Mouse (Mus musculus) kidney, adult 2 months (tissue): ENCODE results near the gene G6pc. TPM values are rescaled to one million over a fixed set of nuclear protein-coding genes. Genes with fewer than 3 reads are reported as not detected.
"Not testable (repeated sequence)": the region's sequence is repeated elsewhere in the genome, so short reads cannot be mapped to it uniquely, and the experiment has no call there.

Source experiments
- DNase-seq: peaks from one replicate; pipeline ENCODE4 v3.0.0; 2021
- H3K27ac ChIP-seq: fragments of 200-500 bp; 2 replicates; pipeline ENCODE4 v1.5.1; 2012; ENCODE audit warnings: low read depth, low read length, control low read depth, inconsistent platforms; ENCODE audit not compliant: insufficient read depth
- H3K27me3 ChIP-seq: fragments of 200-500 bp; replicated peaks from 2 replicates; pipeline ENCODE4 v1.6.1; 2012; ENCODE audit warnings: mild to moderate bottlenecking, moderate library complexity, low read length, inconsistent platforms; ENCODE audit not compliant: control insufficient read depth, insufficient read depth
- H3K36me3 ChIP-seq: fragments of 200-500 bp; 2 replicates; pipeline ENCODE4 v1.6.1; 2012; ENCODE audit warnings: mild to moderate bottlenecking, moderate library complexity, low read length, inconsistent platforms; ENCODE audit not compliant: control insufficient read depth, insufficient read depth
- H3K4me1 ChIP-seq: fragments of 200-500 bp; 2 replicates; pipeline ENCODE4 v1.6.1; 2011; ENCODE audit warnings: low read length; ENCODE audit not compliant: control insufficient read depth, insufficient read depth
- H3K4me3 ChIP-seq: fragments of 200-500 bp; 2 replicates; pipeline ENCODE4 v1.5.1; 2011; ENCODE audit warnings: mild to moderate bottlenecking, low read depth, low read length, control low read depth; ENCODE audit not compliant: insufficient read depth
- CTCF ChIP-seq: fragments of 200-500 bp; conservative IDR thresholded peaks from 2 replicates; pipeline ENCODE4 v1.5.1; 2011; ENCODE audit warnings: low read depth, mild to moderate bottlenecking, control low read depth, low read length, moderate library complexity, mixed read lengths; ENCODE audit not compliant: insufficient read depth, insufficient read length
- POLR2A ChIP-seq: fragments of 200-500 bp; IDR thresholded peaks from one replicate; pipeline ENCODE4 v1.6.1; 2011; ENCODE audit warnings: low read depth, low read length, control low read depth
- WGBS: fragments of 180-500 bp; shearing (Covaris S2); methylation state at CpG from one replicate; pipeline ENCODE4 v1.1.7; 2018; 5-methylcytosine and 5-hydroxymethylcytosine counted together
- polyA plus RNA-seq: library from polyadenylated mRNA; depleted of rRNA; stranded (reverse); fragments of >200 nt; gene quantifications from 2 replicates; pipeline ENCODE4 v1.2.3, GENCODE M21; 2012

G6pc gene
- polyA plus RNA-seq, 1 experiment, result 349 TPM

- no peaks in the 10 kb centered on the region for H3K27me3 ChIP-seq
Observed at GRCm38 (mm10) chr11:101355916-101356315, 11.4 kb upstream of the G6pc start.

DNA sequence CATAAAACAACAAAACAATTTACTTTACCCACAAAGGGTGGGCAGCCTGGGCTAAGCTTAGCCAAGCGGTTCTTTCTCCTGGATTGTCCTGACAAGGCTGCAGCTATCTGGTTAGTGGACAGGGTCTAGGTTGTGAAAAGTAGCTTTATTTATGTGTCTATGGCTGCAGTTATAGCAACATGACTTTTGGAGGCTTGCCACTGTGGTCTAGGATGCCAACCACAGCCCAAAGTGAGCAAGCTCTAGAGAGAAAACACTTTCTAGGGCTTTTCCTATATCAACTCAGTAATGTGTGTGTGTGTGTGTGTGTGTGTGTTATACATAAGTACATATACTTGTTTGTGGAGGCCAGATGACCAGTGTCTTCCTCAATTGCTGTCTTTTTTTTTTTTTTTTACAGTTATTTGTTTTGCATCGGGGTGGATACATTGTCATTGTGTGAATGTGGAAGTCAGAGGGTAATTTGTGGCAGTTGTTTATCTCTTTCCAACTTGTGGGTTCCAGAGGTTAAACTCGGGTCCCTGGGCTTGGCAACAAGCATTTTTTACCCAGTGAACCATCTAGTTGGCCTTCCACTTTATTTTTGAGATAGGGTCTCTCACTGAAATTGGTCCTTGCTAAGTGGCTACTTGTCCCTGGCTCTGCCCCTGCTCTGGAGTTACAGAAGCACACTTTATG lies 9.7 kb upstream of the G6pc start:
- H3K4me1 ChIP-seq, result peaks cover 40% of the 10 kb centered on the region
- no peak for DNase-seq
- 57% methylated on average over 3 of the region's 3 CpGs for WGBS
- no peak overlapping the region for H3K4me3 ChIP-seq
- no peaks in the 10 kb centered on the region for H3K27me3 ChIP-seq
- no peaks in the 10 kb centered on the region for H3K36me3 ChIP-seq
- no peak for TF ChIP-seq CTCF
- peak overlapping the region; percentile 9; the same call in 1 of the 2 replicates for H3K27ac ChIP-seq

More at GRCm38 (mm10) chr11:101355916-101356315, 11.4 kb upstream of the G6pc start:
- Histone ChIP-seq H3K4me1 (peaks cover 38% of the 10 kb centered on the region), H3K36me3 (no peaks in the 10 kb centered on the region), H3K27ac (peak overlapping the region; percentile 89), H3K4me3 (no peak overlapping the region)
- TF ChIP-seq CTCF (no peak), POLR2A (no peak)
- DNase-seq, result peak; percentile 73
- 66% methylated on average over 2 of the region's 2 CpGs for WGBS

- peak overlapping the region; percentile 98 for H3K27ac ChIP-seq
- TF ChIP-seq POLR2A (no peak), CTCF (no peak)
Observed at GRCm38 (mm10) chr11:101359776-101360175, 7.6 kb upstream of the G6pc start.

DNA sequence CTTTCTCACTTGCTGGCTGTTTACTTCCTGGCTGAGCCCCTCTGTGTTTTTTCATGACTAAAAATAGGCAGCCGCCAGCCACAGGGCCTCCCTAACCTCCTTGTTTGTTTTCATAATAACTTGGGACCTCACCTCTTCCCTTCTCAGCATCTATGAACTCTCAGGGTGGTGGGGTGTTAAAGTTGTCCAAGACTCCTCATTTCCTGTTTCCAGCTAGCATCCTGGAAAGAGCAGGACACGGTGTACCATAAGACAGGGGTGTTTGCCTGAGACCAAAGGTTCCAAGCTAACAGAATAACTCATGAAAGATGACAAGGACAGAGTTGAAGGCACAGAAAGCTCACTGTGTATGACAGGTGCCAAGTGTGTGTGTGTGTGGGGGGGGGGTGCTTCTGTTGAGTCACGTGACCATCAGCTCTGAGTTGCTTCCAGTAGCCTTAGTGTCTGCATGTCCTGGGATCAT lies 6.7 kb upstream of the G6pc start:
- Histone ChIP-seq H3K27ac (peak overlapping the region; percentile 98), H3K4me1 (peaks cover 37% of the 10 kb centered on the region), H3K4me3 (no peak overlapping the region), H3K27me3 (no peaks in the 10 kb centered on the region), H3K36me3 (no peaks in the 10 kb centered on the region)
- TF ChIP-seq POLR2A (no peak), CTCF (no peak)
- 14% methylated on average over 3 of the region's 3 CpGs for WGBS
- DNase-seq, result peak; percentile 65

More at GRCm38 (mm10) chr11:101359776-101360175, 7.6 kb upstream of the G6pc start:
- no peaks in the 10 kb centered on the region for H3K36me3 ChIP-seq
- 72% methylated on average over 9 of the region's 9 CpGs for WGBS
- H3K4me1 ChIP-seq, result peaks cover 39% of the 10 kb centered on the region
- DNase-seq, result no peak
- no peak overlapping the region for H3K4me3 ChIP-seq
- H3K27me3 ChIP-seq, result no peaks in the 10 kb centered on the region

DNA sequence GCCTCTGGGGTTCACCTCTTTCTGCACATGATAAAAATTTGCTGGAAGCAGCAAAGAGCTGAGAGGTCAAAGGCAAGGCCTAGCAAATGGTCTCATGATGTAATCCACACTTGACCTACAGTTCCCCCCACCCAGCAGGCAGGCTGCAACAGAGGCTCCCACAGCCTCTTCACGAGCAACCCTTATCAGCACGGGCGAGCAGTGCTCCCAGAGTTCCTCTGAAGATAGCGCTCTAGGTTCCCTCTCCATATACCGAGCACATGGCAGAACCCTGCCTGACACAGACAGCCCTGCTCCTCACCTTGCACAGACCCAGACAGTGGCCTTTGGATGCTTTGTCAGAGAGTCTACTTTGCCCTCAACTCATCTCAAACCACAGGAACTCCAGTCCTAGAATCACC lies 2.8 kb upstream of the G6pc start:
- H3K27ac ChIP-seq, result peak overlapping the region; percentile 82
- TF ChIP-seq POLR2A (no peak), CTCF (no peak)
- no peak overlapping the region for H3K4me3 ChIP-seq

GRCm38 (mm10) chr11:101370141-101370540 lies 2.8 kb downstream of the G6pc start:
- H3K4me3 ChIP-seq, result peak overlapping the region; percentile 61
- peaks cover 3% of the 10 kb centered on the region; the same call in 1 of the 2 replicates for H3K4me1 ChIP-seq
- DNase-seq, result no peak
- H3K27ac ChIP-seq, result peak overlapping the region; percentile 95
- peaks cover 21% of the 10 kb centered on the region; the same call in 1 of the 2 replicates for H3K36me3 ChIP-seq
- TF ChIP-seq CTCF (no peak), POLR2A (no peak)
- WGBS, result 59% methylated on average over 5 of the region's 5 CpGs
- H3K27me3 ChIP-seq, result no peaks in the 10 kb centered on the region

More for the DNA sequence above, 2.8 kb upstream of the G6pc start:
- no peaks in the 10 kb centered on the region for H3K27me3 ChIP-seq
- H3K4me1 ChIP-seq, result peaks cover 37% of the 10 kb centered on the region
- peak; percentile 86 for DNase-seq
- H3K36me3 ChIP-seq, result no peaks in the 10 kb centered on the region; the same call in 1 of the 2 replicates
- WGBS, result 58% methylated on average over 5 of the region's 5 CpGs

DNA sequence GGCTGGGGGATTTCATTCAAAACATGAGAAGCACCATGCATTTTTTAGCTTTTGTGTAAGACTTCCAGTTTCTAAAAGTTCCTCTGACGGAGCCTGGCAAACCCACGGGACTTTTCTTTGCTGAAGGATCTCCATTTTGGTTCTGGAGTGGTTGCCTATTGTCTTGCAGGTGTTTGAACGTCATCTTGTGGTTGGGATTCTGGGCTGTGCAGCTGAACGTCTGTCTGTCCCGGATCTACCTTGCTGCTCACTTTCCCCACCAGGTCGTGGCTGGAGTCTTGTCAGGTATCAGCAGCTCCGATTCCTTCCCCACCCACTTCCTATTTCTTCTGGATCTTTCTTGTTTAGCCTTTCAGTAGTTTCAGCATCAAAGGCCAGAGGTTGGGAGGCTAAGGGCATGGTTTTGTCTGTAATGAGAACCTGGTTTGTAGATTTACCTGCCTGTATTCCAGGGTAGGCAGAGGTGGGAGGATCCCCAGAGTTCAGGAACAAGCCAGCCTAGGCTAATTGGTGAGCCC lies 7.1 kb downstream of the G6pc start:
- peak; percentile 18 for TF ChIP-seq POLR2A
- TF ChIP-seq CTCF, result no peak
- 47% methylated on average over 7 of the region's 7 CpGs for WGBS
- no peak overlapping the region for H3K4me3 ChIP-seq
- H3K27ac ChIP-seq, result no peak overlapping the region
- peaks cover 28% of the 10 kb centered on the region; the same call in 1 of the 2 replicates for H3K36me3 ChIP-seq
- no peaks in the 10 kb centered on the region; the same call in 1 of the 2 replicates for H3K4me1 ChIP-seq
- no peaks in the 10 kb centered on the region for H3K27me3 ChIP-seq
- DNase-seq, result no peak

GRCm38 (mm10) chr11:101378196-101378595 lies 10.8 kb downstream of the G6pc start:
- 70% methylated on average over 8 of the region's 8 CpGs for WGBS
- not testable (repeated sequence) for H3K27ac ChIP-seq, H3K4me3 ChIP-seq, H3K27me3 ChIP-seq, H3K4me1 ChIP-seq
- peaks cover 16% of the 10 kb centered on the region; the same call in 1 of the 2 replicates for H3K36me3 ChIP-seq
- DNase-seq, result peak; percentile 45
